Mouse (Mus musculus) mesoderm, embryonic 11.5 days (tissue): ENCODE measurements around the gene Phlpp1.

Source experiments
- DNase-seq: peaks from one replicate; pipeline ENCODE4 v3.0.0-alpha.2; 2012; ENCODE audit warnings: low read depth, low spot score

The Phlpp1 gene

GRCm38 (mm10) chr1:106194263-106194662 lies 22.7 kb downstream of the Phlpp1 start:
- no peak for DNase-seq

GRCm38 (mm10) chr1:106197991-106198390 lies 26.4 kb downstream of the Phlpp1 start:
- no peak for DNase-seq

GRCm38 (mm10) chr1:106199109-106199508 lies 27.6 kb downstream of the Phlpp1 start:
- DNase-seq = no peak

GRCm38 (mm10) chr1:106199686-106200085 lies 28.1 kb downstream of the Phlpp1 start:
- DNase-seq = peak; percentile 69

GRCm38 (mm10) chr1:106201025-106201424 lies 29.5 kb downstream of the Phlpp1 start:
- DNase-seq = no peak

- no peak for DNase-seq
Observed at GRCm38 (mm10) chr1:106201929-106202328, 30.4 kb downstream of the Phlpp1 start.

- DNase-seq = no peak
Observed at GRCm38 (mm10) chr1:106203942-106204341, 32.4 kb downstream of the Phlpp1 start.

GRCm38 (mm10) chr1:106204350-106204749 lies 32.8 kb downstream of the Phlpp1 start:
- DNase-seq = no peak

- DNase-seq = no peak
Observed at GRCm38 (mm10) chr1:106208581-106208980, 37.0 kb downstream of the Phlpp1 start.

- DNase-seq = no peak
Observed at GRCm38 (mm10) chr1:106210461-106210860, 38.9 kb downstream of the Phlpp1 start.

- DNase-seq = no peak
Observed at GRCm38 (mm10) chr1:106211146-106211545, 39.6 kb downstream of the Phlpp1 start.

- DNase-seq = no peak
Observed at GRCm38 (mm10) chr1:106220431-106220830, 48.9 kb downstream of the Phlpp1 start.

GRCm38 (mm10) chr1:106221371-106221770 lies 49.8 kb downstream of the Phlpp1 start:
- no peak for DNase-seq

GRCm38 (mm10) chr1:106221964-106222363 lies 50.4 kb downstream of the Phlpp1 start:
- DNase-seq = no peak

- DNase-seq = no peak
Observed at GRCm38 (mm10) chr1:106226613-106227012, 55.1 kb downstream of the Phlpp1 start.

GRCm38 (mm10) chr1:106230313-106230712 lies 58.8 kb downstream of the Phlpp1 start:
- no peak for DNase-seq

GRCm38 (mm10) chr1:106231345-106231744 lies 59.8 kb downstream of the Phlpp1 start:
- no peak for DNase-seq

GRCm38 (mm10) chr1:106231805-106232459 lies 60.4 kb downstream of the Phlpp1 start:
- no peak for DNase-seq

- DNase-seq = no peak
Observed at GRCm38 (mm10) chr1:106232460-106232850, 60.9 kb downstream of the Phlpp1 start.

- DNase-seq = no peak
Observed at GRCm38 (mm10) chr1:106236986-106237385, 65.4 kb downstream of the Phlpp1 start.

GRCm38 (mm10) chr1:106240116-106240685 lies 68.6 kb downstream of the Phlpp1 start:
- no peak for DNase-seq

- DNase-seq = no peak
Observed at GRCm38 (mm10) chr1:106241059-106241458, 69.5 kb downstream of the Phlpp1 start.

- DNase-seq = peak; percentile 21
Observed at GRCm38 (mm10) chr1:106242129-106242528, 70.6 kb downstream of the Phlpp1 start.

- no peak for DNase-seq
Observed at GRCm38 (mm10) chr1:106243371-106243770, 71.8 kb downstream of the Phlpp1 start.
